Mouse (Mus musculus): ENCODE measurements around the gene Ttl.

DNA sequence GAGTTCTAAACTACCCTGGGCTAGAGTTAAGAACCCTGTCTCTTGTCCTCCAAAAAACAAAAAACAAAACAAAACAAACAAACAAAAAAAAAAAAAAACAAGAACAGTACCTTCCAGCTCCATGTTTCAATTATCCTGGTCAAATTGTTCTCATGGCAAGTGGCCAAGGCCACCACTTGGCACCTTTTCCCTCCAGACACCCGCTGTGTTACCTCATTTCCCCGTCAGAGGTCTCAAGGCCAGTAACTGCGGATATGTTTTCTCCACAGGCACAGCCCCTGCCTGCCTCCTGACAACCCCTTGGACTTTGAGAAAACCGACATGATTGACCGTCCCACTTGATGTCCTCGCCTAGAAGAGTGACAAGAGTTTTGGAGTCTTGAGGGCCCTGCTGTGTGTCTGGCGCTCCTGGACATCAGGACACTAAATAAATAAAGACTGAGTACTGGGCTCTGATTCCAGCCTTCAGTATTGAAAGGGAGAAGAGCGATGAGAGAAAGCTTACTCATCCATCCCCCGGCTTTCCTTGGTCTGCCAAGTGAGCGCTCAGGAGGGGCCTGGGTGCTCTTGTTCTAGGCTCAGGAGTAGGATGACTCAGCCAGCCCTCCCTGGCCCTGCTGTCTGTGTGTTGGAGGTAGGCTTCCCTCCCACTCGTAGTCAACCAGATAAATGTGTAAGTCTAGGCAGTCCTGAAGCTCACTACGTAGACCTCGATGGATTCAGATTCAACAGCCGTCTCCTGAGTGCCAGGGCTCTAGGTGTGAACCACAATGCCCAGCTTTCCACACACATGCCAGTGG, 67.5 kb downstream of the Ttl start:
- TF ChIP-seq CTCF (IDR thresholded peaks at IDR 0.05; ENCODE audit: extremely low read depth, insufficient read depth, insufficient read length, insufficient replicate concordance) (no peak), POLR2A (IDR thresholded peaks at IDR 0.05; ENCODE audit: low read depth, low read length) (no peak)

All from spleen, adult 2 months (tissue).